Mouse (Mus musculus) limb, embryonic 14.5 days (tissue): Measurements from ENCODE around the gene Olfr1157. TPM values are rescaled to one million over a fixed set of nuclear protein-coding genes. Genes with fewer than 3 reads are reported as not detected.

Experiments used
- ATAC-seq: fragments of 200-750 bp; cut with Nextera tagmentation; 2 replicates; pipeline ENCODE4 v1.8.0; 2017; ENCODE audit warnings: low read depth, moderate number of reproducible peaks, moderate TSS enrichment; ENCODE audit not compliant: low FRiP score
- DNase-seq: peaks from one replicate; pipeline ENCODE4 v3.0.0-alpha.2; 2015; ENCODE audit warnings: low spot score
- H3K27ac ChIP-seq: fragments of 300-500 bp; sonication (generic); replicated peaks from 2 replicates; pipeline ENCODE4 v1.5.1; 2014; ENCODE audit warnings: low read depth, mild to moderate bottlenecking, low read length, moderate library complexity, mixed read lengths
- H3K27me3 ChIP-seq: fragments of 300-500 bp; sonication (generic); 2 replicates; pipeline ENCODE4 v1.6.1; 2014; ENCODE audit warnings: low read length, mixed read lengths; ENCODE audit not compliant: control insufficient read depth, insufficient read depth
- H3K36me3 ChIP-seq: fragments of 300-500 bp; sonication (generic); 2 replicates; pipeline ENCODE4 v1.6.1; 2014; ENCODE audit warnings: mild to moderate bottlenecking, low read length, moderate library complexity, mixed read lengths; ENCODE audit not compliant: control insufficient read depth, insufficient read depth
- H3K4me1 ChIP-seq: fragments of 300-500 bp; sonication (generic); 2 replicates; pipeline ENCODE4 v1.6.1; 2014; ENCODE audit warnings: antibody characterized with exemption, low read length, mixed read lengths; ENCODE audit not compliant: control insufficient read depth, insufficient read depth
- H3K4me2 ChIP-seq: fragments of 300-500 bp; sonication (generic); replicated peaks from 2 replicates; pipeline ENCODE4 v1.6.1; 2014; ENCODE audit warnings: low read depth, mild to moderate bottlenecking, low read length, moderate library complexity; ENCODE audit not compliant: severe bottlenecking
- H3K4me3 ChIP-seq: fragments of 300-500 bp; sonication (generic); replicated peaks from 2 replicates; pipeline ENCODE4 v1.5.1; 2014; ENCODE audit warnings: low read length
- H3K9ac ChIP-seq: fragments of 300-500 bp; sonication (generic); 2 replicates; pipeline ENCODE4 v1.6.1; 2014; ENCODE audit warnings: mild to moderate bottlenecking, low read depth, low read length, moderate library complexity; ENCODE audit not compliant: severe bottlenecking
- H3K9me3 ChIP-seq: fragments of 300-500 bp; sonication (generic); 2 replicates; pipeline ENCODE4 v1.6.1; 2016; ENCODE audit warnings: low read length; ENCODE audit not compliant: control insufficient read depth
- POLR2A ChIP-seq: fragments of 200-500 bp; IDR thresholded peaks from 2 replicates; pipeline ENCODE4 v1.8.0; 2012; ENCODE audit warnings: inconsistent platforms, mild to moderate bottlenecking, moderate library complexity, borderline replicate concordance; ENCODE audit not compliant: insufficient read depth, insufficient read length; ENCODE audit errors: extremely low read depth
- whole genome bisulfite sequencing: fragments of 180-500 bp; shearing (Covaris S2); extraction: QIAGEN DNeasy Blood & Tissue Kit; methylation state at CpG from one replicate; pipeline ENCODE4 v1.1.7; 2014; 5-methylcytosine and 5-hydroxymethylcytosine counted together
- polyA plus RNA-seq, 2 experiments: library from polyadenylated mRNA; depleted of rRNA in 1 of 2; stranded (reverse) in 1 of 2; unstranded in 1 of 2; fragments of >200 nt; fragmentation: Nextera tagmentation in 1 of 2; extraction: Ambion mirVana in 1 of 2; gene quantifications; 2 replicates each; pipeline versions ENCODE4 v1.2.1 to v1.2.3; 2012 to 2014

The Olfr1157 gene
- polyA plus RNA-seq, 2 experiments: not detected

GRCm38 (mm10) chr2:87945037-87945436, 23.1 kb downstream of the Olfr1157 start, which contains the start of gene Olfr1155:
TSS of gene Olfr1155 (minus strand) at chr2:87945137.
- ATAC-seq: no peak
- no peak for DNase-seq
- Histone ChIP-seq H3K9ac (no peak within 1 kb of the TSS), H3K36me3 (no peaks in the 10 kb centered on the region), H3K4me1 (no peaks in the 10 kb centered on the region), H3K9me3 (no peaks in the 10 kb centered on the region), H3K27ac (no peak within 1 kb of the TSS), H3K4me2 (no peak within 1 kb of the TSS), H3K27me3 (no peaks in the 10 kb centered on the region), H3K4me3 (no peak within 1 kb of the TSS)
- 85% methylated on average over 1 of the region's 1 CpGs for WGBS
- TF ChIP-seq POLR2A: no peak

Other genes with a start within 250 kb of the Olfr1157 start
- not detected in 2 replicates for gene Olfr1138, start 228.3 kb downstream of the Olfr1157 start, polyA plus RNA-seq (2012; rRNA removed)
- gene Olfr1138, start 228.3 kb downstream of the Olfr1157 start, polyA plus RNA-seq (2014; fragmentation: Nextera tagmentation; extraction: Ambion mirVana): not detected in 2 replicates
- not detected in 2 replicates for gene Olfr1140, start 224.5 kb downstream of the Olfr1157 start, polyA plus RNA-seq (2012; rRNA removed)
- not detected in 2 replicates for gene Olfr1140, start 224.5 kb downstream of the Olfr1157 start, polyA plus RNA-seq (2014; fragmentation: Nextera tagmentation; extraction: Ambion mirVana)
- not detected in 2 replicates for gene Olfr1141, start 214.3 kb downstream of the Olfr1157 start, polyA plus RNA-seq (2012; rRNA removed)
- gene Olfr1141, start 214.3 kb downstream of the Olfr1157 start, polyA plus RNA-seq (2014; fragmentation: Nextera tagmentation; extraction: Ambion mirVana): not detected in 2 replicates
- not detected in 2 replicates for gene Olfr152, start 188.8 kb downstream of the Olfr1157 start, polyA plus RNA-seq (2012; rRNA removed)
- not detected in 2 replicates for gene Olfr152, start 188.8 kb downstream of the Olfr1157 start, polyA plus RNA-seq (2014; fragmentation: Nextera tagmentation; extraction: Ambion mirVana)
- not detected in 2 replicates for gene Olfr1143, start 167.7 kb downstream of the Olfr1157 start, polyA plus RNA-seq (2012; rRNA removed)
- not detected in 2 replicates for gene Olfr1143, start 167.7 kb downstream of the Olfr1157 start, polyA plus RNA-seq (2014; fragmentation: Nextera tagmentation; extraction: Ambion mirVana)
- gene Olfr1145, start 158.5 kb downstream of the Olfr1157 start, polyA plus RNA-seq (2012; rRNA removed): not detected in 2 replicates
- not detected in 2 replicates for gene Olfr1145, start 158.5 kb downstream of the Olfr1157 start, polyA plus RNA-seq (2014; fragmentation: Nextera tagmentation; extraction: Ambion mirVana)
- not detected in 2 replicates for gene Olfr1148, start 137.8 kb downstream of the Olfr1157 start, polyA plus RNA-seq (2012; rRNA removed)
- gene Olfr1148, start 137.8 kb downstream of the Olfr1157 start, polyA plus RNA-seq (2014; fragmentation: Nextera tagmentation; extraction: Ambion mirVana): not detected in 2 replicates
- not detected in 2 replicates for gene Olfr1150-ps1, start 124.3 kb downstream of the Olfr1157 start, polyA plus RNA-seq (2012; rRNA removed)
- not detected in 2 replicates for gene Olfr1150-ps1, start 124.3 kb downstream of the Olfr1157 start, polyA plus RNA-seq (2014; fragmentation: Nextera tagmentation; extraction: Ambion mirVana)
- gene Olfr1151, start 112.4 kb downstream of the Olfr1157 start, polyA plus RNA-seq (2012; rRNA removed): not detected in 2 replicates
- not detected in 2 replicates for gene Olfr1151, start 112.4 kb downstream of the Olfr1157 start, polyA plus RNA-seq (2014; fragmentation: Nextera tagmentation; extraction: Ambion mirVana)
- not detected in 2 replicates for gene Olfr1152, start 101.8 kb downstream of the Olfr1157 start, polyA plus RNA-seq (2012; rRNA removed)
- not detected in 2 replicates for gene Olfr1152, start 101.8 kb downstream of the Olfr1157 start, polyA plus RNA-seq (2014; fragmentation: Nextera tagmentation; extraction: Ambion mirVana)
- gene Olfr1153, start 73.3 kb downstream of the Olfr1157 start, polyA plus RNA-seq (2012; rRNA removed): not detected in 2 replicates
- not detected in 2 replicates for gene Olfr1153, start 73.3 kb downstream of the Olfr1157 start, polyA plus RNA-seq (2014; fragmentation: Nextera tagmentation; extraction: Ambion mirVana)
- not detected in 2 replicates for gene Olfr1154, start 63.1 kb downstream of the Olfr1157 start, polyA plus RNA-seq (2012; rRNA removed)
- not detected in 2 replicates for gene Olfr1154, start 63.1 kb downstream of the Olfr1157 start, polyA plus RNA-seq (2014; fragmentation: Nextera tagmentation; extraction: Ambion mirVana)
- gene Olfr1155, start 23.2 kb downstream of the Olfr1157 start, polyA plus RNA-seq (2012; rRNA removed): not detected in 2 replicates
- gene Olfr1155, start 23.2 kb downstream of the Olfr1157 start, polyA plus RNA-seq (2014; fragmentation: Nextera tagmentation; extraction: Ambion mirVana): not detected in 2 replicates
- gene Olfr1156, start 15.2 kb downstream of the Olfr1157 start, polyA plus RNA-seq (2012; rRNA removed): not detected in 2 replicates
- gene Olfr1156, start 15.2 kb downstream of the Olfr1157 start, polyA plus RNA-seq (2014; fragmentation: Nextera tagmentation; extraction: Ambion mirVana): not detected in 2 replicates
- gene Olfr74, start 6.4 kb upstream of the Olfr1157 start, polyA plus RNA-seq (2012; rRNA removed): not detected in 2 replicates
- not detected in 2 replicates for gene Olfr74, start 6.4 kb upstream of the Olfr1157 start, polyA plus RNA-seq (2014; fragmentation: Nextera tagmentation; extraction: Ambion mirVana)
- not detected in 2 replicates for gene Olfr1158, start 21.8 kb upstream of the Olfr1157 start, polyA plus RNA-seq (2012; rRNA removed)
- not detected in 2 replicates for gene Olfr1158, start 21.8 kb upstream of the Olfr1157 start, polyA plus RNA-seq (2014; fragmentation: Nextera tagmentation; extraction: Ambion mirVana)
- not detected in 2 replicates for gene Olfr1160, start 40.0 kb upstream of the Olfr1157 start, polyA plus RNA-seq (2012; rRNA removed)
- gene Olfr1160, start 40.0 kb upstream of the Olfr1157 start, polyA plus RNA-seq (2014; fragmentation: Nextera tagmentation; extraction: Ambion mirVana): not detected in 2 replicates
- gene Olfr1161, start 54.5 kb upstream of the Olfr1157 start, polyA plus RNA-seq (2012; rRNA removed): not detected in 2 replicates
- gene Olfr1161, start 54.5 kb upstream of the Olfr1157 start, polyA plus RNA-seq (2014; fragmentation: Nextera tagmentation; extraction: Ambion mirVana): not detected in 2 replicates
- gene Olfr73, start 69.4 kb upstream of the Olfr1157 start, polyA plus RNA-seq (2012; rRNA removed): not detected in 2 replicates
- not detected in 2 replicates for gene Olfr73, start 69.4 kb upstream of the Olfr1157 start, polyA plus RNA-seq (2014; fragmentation: Nextera tagmentation; extraction: Ambion mirVana)
- gene Olfr1162, start 82.8 kb upstream of the Olfr1157 start, polyA plus RNA-seq (2012; rRNA removed): not detected in 2 replicates
- gene Olfr1162, start 82.8 kb upstream of the Olfr1157 start, polyA plus RNA-seq (2014; fragmentation: Nextera tagmentation; extraction: Ambion mirVana): not detected in 2 replicates
- gene Olfr1163, start 103.5 kb upstream of the Olfr1157 start, polyA plus RNA-seq (2012; rRNA removed): not detected in 2 replicates
- gene Olfr1163, start 103.5 kb upstream of the Olfr1157 start, polyA plus RNA-seq (2014; fragmentation: Nextera tagmentation; extraction: Ambion mirVana): not detected in 2 replicates
- gene Olfr1164, start 125.7 kb upstream of the Olfr1157 start, polyA plus RNA-seq (2012; rRNA removed): not detected in 2 replicates
- gene Olfr1164, start 125.7 kb upstream of the Olfr1157 start, polyA plus RNA-seq (2014; fragmentation: Nextera tagmentation; extraction: Ambion mirVana): not detected in 2 replicates
- gene Olfr1166, start 160.0 kb upstream of the Olfr1157 start, polyA plus RNA-seq (2012; rRNA removed): not detected in 2 replicates
- gene Olfr1166, start 160.0 kb upstream of the Olfr1157 start, polyA plus RNA-seq (2014; fragmentation: Nextera tagmentation; extraction: Ambion mirVana): not detected in 2 replicates
- not detected in 2 replicates for gene Olfr1167, start 186.9 kb upstream of the Olfr1157 start, polyA plus RNA-seq (2012; rRNA removed)
- not detected in 2 replicates for gene Olfr1167, start 186.9 kb upstream of the Olfr1157 start, polyA plus RNA-seq (2014; fragmentation: Nextera tagmentation; extraction: Ambion mirVana)
- gene Olfr1168, start 213.6 kb upstream of the Olfr1157 start, polyA plus RNA-seq (2012; rRNA removed): not detected in 2 replicates
- gene Olfr1168, start 213.6 kb upstream of the Olfr1157 start, polyA plus RNA-seq (2014; fragmentation: Nextera tagmentation; extraction: Ambion mirVana): not detected in 2 replicates